Mouse (Mus musculus): ENCODE data around the gene Fkbpl. TPM values are rescaled to one million over a fixed set of nuclear protein-coding genes. Genes with fewer than 3 reads are reported as not detected.
A peak's percentile ranks its signal among the peaks of the same experiment; 100 is the strongest.

The Fkbpl gene
- total RNA-seq (2021), result 10 to 100 TPM; 11.8 to 14.8 TPM
- long read RNA-seq, transcript Fkbpl-201 (2 exons, 1,270 nt), result major isoform, 8 of 10 reads
- long read RNA-seq, partial matches to known transcripts, result 0 of 10 reads
- long read RNA-seq, other reads (novel, unspliced or antisense), result 0 of 10 reads

DNA sequence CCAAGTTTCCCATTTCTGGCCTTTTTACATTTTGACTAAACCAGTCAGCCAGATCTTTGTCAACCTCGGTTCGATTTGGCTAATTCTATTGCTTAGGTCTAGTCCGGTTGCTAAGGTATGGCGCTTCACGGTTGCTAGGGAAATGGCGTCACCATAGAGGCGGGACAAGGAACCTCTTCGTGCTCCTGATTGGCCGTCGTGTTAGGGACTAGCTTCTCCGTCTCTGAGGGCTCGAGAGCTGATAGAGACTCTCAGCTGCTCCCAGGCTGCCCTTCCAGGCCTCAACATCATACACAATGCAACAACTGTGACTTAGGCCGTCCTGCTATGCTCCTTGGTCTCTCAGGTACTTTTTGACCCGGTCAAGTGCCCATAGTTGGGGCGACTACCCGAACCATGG is at the start of gene Fkbpl:
Gene Fkbpl (plus strand): TSS at position 157 of the 400 bp plus-strand sequence.
- peak; percentile 96 for DNase-seq (ENCODE audit: low spot score in 2 of 2)

GRCm38 (mm10) chr17:34596098-34596497 is 48.5 kb upstream of the Fkbpl start:
- no peak for DNase-seq (ENCODE audit: low spot score in 2 of 2)

GRCm38 (mm10) chr17:34597566-34598095 is 46.9 kb upstream of the Fkbpl start, which contains the start of gene Ager:
TSS of gene Ager (plus strand) at chr17:34597862.
- no peak for DNase-seq (ENCODE audit: low spot score in 2 of 2)

DNA sequence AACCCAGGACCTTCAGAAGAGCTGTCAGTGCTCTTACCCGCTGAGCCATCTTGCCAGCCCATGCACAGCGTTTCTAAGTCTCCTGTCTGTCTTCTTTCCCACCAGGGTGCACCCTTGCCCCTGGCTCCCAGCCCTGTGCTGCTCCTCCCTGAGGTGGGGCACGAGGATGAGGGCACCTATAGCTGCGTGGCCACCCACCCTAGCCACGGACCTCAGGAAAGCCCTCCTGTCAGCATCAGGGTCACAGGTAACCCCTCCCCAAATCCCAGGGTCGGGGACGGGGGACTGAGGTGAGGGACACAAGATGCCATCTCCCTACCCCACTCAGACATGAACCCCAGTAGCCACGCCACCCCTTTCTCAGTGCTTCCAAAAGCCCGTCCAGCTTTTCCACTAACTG is 44.7 kb upstream of the Fkbpl start:
- DNase-seq (ENCODE audit: low spot score in 2 of 2), result no peak

GRCm38 (mm10) chr17:34601796-34602195 is 42.8 kb upstream of the Fkbpl start:
- no peak for DNase-seq (ENCODE audit: low spot score in 2 of 2)

GRCm38 (mm10) chr17:34603375-34604060 is 41.0 kb upstream of the Fkbpl start, which contains the start of gene Rnf5:
TSS of gene Rnf5 (minus strand) at chr17:34603690.
- DNase-seq (ENCODE audit: low spot score in 2 of 2), result peak; percentile 99

- peak; percentile 96 to 97 for DNase-seq (ENCODE audit: low spot score in 2 of 2)
Observed at GRCm38 (mm10) chr17:34604061-34604508, 40.5 kb upstream of the Fkbpl start, which contains the start of gene Agpat1. TSS of gene Agpat1 (plus strand) at chr17:34604262.

DNA sequence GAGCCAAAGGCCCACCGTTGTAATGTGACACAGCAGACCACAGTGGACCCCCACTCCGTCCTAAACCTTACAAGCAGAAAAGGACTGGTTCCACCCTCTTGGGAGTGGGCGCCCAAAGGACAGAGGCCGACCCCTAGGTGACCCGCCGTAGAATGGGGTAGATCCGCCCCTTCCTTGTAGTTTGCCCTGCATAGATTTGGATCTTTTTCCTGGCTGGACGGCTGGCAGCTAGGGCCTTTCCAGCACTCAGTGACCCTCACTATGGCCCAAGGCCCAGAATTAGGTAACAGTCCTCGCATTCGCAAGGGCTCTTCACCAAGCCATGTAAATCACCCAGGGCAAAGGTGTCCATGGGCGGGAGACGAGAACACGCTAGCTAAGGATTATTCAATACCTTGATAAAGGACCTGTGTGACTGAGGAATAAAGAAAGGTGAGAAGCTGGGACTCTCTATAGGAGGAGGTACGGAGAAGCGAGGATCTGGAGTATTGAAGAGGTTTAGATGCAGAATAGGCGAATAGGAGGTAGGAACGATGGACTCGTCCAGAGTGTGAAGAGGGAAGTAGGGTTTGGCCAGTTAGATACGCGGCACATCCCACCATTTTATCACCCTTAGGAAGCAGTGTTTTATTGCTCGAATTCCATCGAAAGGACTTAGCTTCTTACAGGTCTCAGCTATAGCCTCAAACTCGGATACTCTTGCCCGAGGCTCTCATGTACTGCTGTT is 39.9 kb upstream of the Fkbpl start:
- no peak for DNase-seq (ENCODE audit: low spot score in 2 of 2)

DNA sequence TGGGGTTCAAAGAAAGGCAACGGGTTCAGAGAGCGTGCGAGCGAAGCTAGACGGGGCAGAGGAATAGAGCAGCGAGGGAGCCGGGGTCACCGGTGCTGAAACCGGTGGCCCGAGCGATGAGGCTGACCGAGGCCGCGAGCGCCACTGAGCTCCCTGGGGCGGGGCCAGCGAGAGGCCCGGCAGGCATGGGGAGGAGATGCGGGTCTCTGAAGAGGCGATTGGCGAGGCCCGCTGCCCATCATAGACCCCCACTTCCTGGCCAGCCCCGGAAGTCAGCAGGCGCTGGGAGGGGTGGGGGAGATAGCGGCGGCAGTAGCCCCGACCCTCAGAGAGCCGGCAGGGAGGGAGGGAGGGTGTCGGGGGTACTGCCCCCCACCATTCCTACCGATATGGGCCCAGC is 39.0 kb upstream of the Fkbpl start:
- peak; percentile 99 for DNase-seq (ENCODE audit: low spot score in 2 of 2)

GRCm38 (mm10) chr17:34606186-34607039 is 38.2 kb upstream of the Fkbpl start:
- DNase-seq (ENCODE audit: low spot score in 2 of 2), result peak in 1 of 2 experiments; percentile 51

GRCm38 (mm10) chr17:34607997-34608396 is 36.6 kb upstream of the Fkbpl start:
- DNase-seq (ENCODE audit: low spot score in 2 of 2), result no peak

GRCm38 (mm10) chr17:34611050-34611449 is 33.5 kb upstream of the Fkbpl start:
- no peak for DNase-seq (ENCODE audit: low spot score in 2 of 2)

GRCm38 (mm10) chr17:34613054-34613645 is 31.4 kb upstream of the Fkbpl start:
- DNase-seq (ENCODE audit: low spot score in 2 of 2), result no peak

DNA sequence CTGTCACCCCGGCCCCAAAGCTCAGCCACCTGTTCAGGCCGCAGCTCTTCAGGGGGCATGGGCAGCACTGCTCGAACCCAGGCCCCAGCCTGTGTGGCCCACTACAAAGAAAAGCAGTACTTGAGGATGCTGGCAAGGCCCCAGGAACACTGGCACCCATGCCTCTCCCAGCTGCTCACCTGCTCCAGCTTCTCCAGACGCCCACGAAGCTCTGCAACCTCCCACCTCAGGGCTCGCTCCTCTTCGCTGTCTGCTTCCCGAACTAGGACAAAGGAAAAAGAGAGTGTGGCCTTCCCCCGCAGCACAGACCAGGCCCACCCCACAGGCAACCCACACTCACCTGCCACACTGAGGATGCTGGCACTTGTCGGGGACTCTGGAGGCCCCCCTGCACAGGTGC is 30.7 kb upstream of the Fkbpl start:
- no peak for DNase-seq (ENCODE audit: low spot score in 2 of 2)

GRCm38 (mm10) chr17:34615871-34616270 is 28.7 kb upstream of the Fkbpl start, which contains the start of gene Egfl8:
TSS of gene Egfl8 (minus strand) at chr17:34615971.
- DNase-seq (ENCODE audit: low spot score in 2 of 2), result no peak

DNA sequence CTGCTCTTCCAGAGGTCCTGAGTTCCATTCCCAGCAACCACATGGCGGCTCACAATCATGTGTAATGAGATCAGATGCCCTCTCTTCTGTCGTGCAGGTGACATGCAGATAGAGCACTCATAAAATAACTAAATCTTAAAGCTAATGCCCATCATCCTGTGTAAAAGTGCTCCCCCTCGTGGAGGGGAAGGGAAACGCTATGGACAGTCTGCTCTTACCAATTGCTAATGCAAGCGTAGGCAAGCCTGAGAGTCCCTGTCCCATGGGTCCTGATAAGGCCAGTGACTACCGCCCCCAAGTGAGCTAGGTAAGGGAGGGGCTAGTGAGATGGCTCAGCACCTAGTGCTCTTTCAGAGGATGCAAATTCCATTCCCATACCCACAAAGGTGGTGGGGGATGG is 25.6 kb upstream of the Fkbpl start:
- DNase-seq (ENCODE audit: low spot score in 2 of 2), result peak; percentile 57 to 71

- no peak for DNase-seq (ENCODE audit: low spot score in 2 of 2)
Observed at GRCm38 (mm10) chr17:34621006-34621405, 23.6 kb upstream of the Fkbpl start.

DNA sequence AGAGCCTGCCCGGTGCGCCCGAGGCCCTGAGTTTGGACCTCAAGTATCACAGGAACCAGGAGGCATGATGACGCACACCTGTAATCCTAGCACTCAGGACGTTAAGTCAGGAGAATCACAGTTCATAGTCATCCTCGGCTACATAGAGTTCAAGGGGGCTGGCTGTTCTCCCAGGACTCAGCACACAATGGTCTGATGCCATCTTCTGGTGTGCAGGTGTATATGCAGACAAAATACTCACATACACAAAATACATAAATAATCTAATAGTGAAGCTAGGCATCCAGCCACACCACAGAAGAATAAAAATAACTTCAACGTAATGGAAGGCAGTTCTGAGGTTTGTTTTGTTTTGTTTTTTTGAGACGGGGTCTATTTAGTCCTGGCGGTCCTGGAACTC is 21.4 kb upstream of the Fkbpl start:
- no peak for DNase-seq (ENCODE audit: low spot score in 2 of 2)

GRCm38 (mm10) chr17:34624981-34625380 is 19.6 kb upstream of the Fkbpl start:
- no peak for DNase-seq (ENCODE audit: low spot score in 2 of 2)

DNA sequence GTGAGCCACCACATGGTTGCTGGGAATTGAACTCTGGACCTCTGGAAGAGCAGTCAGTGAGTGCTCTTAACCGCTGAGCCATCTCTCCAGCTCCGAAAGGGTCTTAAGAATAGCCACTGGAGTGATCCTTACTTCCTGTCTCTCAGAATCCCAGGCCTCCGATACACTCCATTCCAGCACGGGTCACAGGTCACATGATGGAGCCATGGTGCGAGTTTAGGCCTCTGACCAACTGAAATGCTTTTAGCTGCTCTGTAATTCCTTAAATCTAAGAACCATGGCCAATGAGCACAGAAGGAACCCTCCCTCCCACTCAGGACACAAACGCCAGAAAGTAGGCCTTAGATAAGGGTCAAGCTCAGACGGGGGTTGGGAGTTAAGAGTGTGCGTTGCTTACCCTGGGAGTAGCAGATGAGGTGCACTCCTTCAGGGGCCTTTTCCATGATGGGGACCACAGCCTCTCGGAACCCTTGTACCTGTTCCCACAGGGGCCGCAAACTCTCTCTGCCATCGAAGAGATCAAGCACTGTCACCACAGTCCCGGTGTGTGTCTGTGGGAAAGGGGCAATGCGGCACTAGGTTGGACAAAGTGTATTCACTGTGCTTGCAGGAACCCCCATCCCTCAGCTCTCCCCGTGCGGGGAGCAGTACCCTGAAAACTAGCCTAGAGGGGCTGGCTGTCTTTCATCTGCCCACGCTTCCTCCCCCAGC is 18.3 kb upstream of the Fkbpl start:
- DNase-seq (ENCODE audit: low spot score in 2 of 2), result no peak
